Mouse (Mus musculus): ENCODE results near the gene Lamb1. TPM values are rescaled to one million over a fixed set of nuclear protein-coding genes. Genes with fewer than 3 reads are reported as not detected.

The Lamb1 gene
- polyA plus RNA-seq, 1 experiment from 2014 or later, result 31.7 TPM

- 62% methylated on average over 3 of the region's 3 CpGs for WGBS
- DNase-seq (ENCODE audit: low spot score) (no peak), ATAC-seq (ENCODE audit: low FRiP score, low TSS enrichment) (peak; percentile 40; the same call in 1 of the 2 replicates)
- no peak overlapping the region for H3K4me3 ChIP-seq (ENCODE audit: low read depth, low read length)
- H3K4me2 ChIP-seq (replicated peaks; ENCODE audit: low read depth), result no peak overlapping the region
- H3K27me3 ChIP-seq (ENCODE audit: control insufficient read depth, insufficient read depth, low read length), result no peaks in the 10 kb centered on the region
- H3K36me3 ChIP-seq (ENCODE audit: control insufficient read depth, insufficient read depth, low read length), result no peaks in the 10 kb centered on the region
- no peak overlapping the region for H3K27ac ChIP-seq (replicated peaks)
- TF ChIP-seq CTCF (IDR thresholded peaks at IDR 0.05; ENCODE audit: low read depth), result no peak
- no peak for TF ChIP-seq EP300 (optimal IDR thresholded peaks at IDR 0.05)
- peaks cover 5% of the 10 kb centered on the region; the same call in 1 of the 2 replicates for H3K4me1 ChIP-seq (replicated peaks; ENCODE audit: control insufficient read depth, insufficient read depth)
- no peak overlapping the region for H3K9ac ChIP-seq (ENCODE audit: low read length)
- H3K9me3 ChIP-seq (ENCODE audit: control insufficient read depth, low read length), result no peaks in the 10 kb centered on the region
These were observed 25.9 kb upstream of the Lamb1 start for GRCm38 (mm10) chr12:31239031-31239583.

- DNase-seq (ENCODE audit: low spot score) (no peak), ATAC-seq (ENCODE audit: low FRiP score, low TSS enrichment) (no peak)
- TF ChIP-seq CTCF (IDR thresholded peaks at IDR 0.05; ENCODE audit: low read depth), result no peak
- no peak for TF ChIP-seq EP300 (optimal IDR thresholded peaks at IDR 0.05)
- no peak overlapping the region for H3K4me2 ChIP-seq (replicated peaks; ENCODE audit: low read depth)
- no peak overlapping the region for H3K9ac ChIP-seq (ENCODE audit: low read length)
- H3K27ac ChIP-seq (replicated peaks), result no peak overlapping the region
- H3K36me3 ChIP-seq (ENCODE audit: control insufficient read depth, insufficient read depth, low read length), result no peaks in the 10 kb centered on the region
- 62% methylated on average over 4 of the region's 4 CpGs for WGBS
- no peaks in the 10 kb centered on the region for H3K9me3 ChIP-seq (ENCODE audit: control insufficient read depth, low read length)
- H3K4me3 ChIP-seq (ENCODE audit: low read depth, low read length), result no peak overlapping the region
- no peaks in the 10 kb centered on the region for H3K27me3 ChIP-seq (ENCODE audit: control insufficient read depth, insufficient read depth, low read length)
- H3K4me1 ChIP-seq (replicated peaks; ENCODE audit: control insufficient read depth, insufficient read depth), result peaks cover 5% of the 10 kb centered on the region; the same call in 1 of the 2 replicates
These were observed 25.2 kb upstream of the Lamb1 start for GRCm38 (mm10) chr12:31239798-31240197.

GRCm38 (mm10) chr12:31240470-31240869 lies 24.6 kb upstream of the Lamb1 start, which contains the start of gene Gm6993:
Gene Gm6993 (plus strand): TSS chr12:31240770.
- no peak within 1 kb of the TSS for H3K4me3 ChIP-seq (ENCODE audit: low read depth, low read length)
- 85% methylated on average over 5 of the region's 5 CpGs for WGBS
- H3K27ac ChIP-seq (replicated peaks), result no peak within 1 kb of the TSS
- peaks cover 5% of the 10 kb centered on the region; the same call in 1 of the 2 replicates for H3K4me1 ChIP-seq (replicated peaks; ENCODE audit: control insufficient read depth, insufficient read depth)
- TF ChIP-seq CTCF (IDR thresholded peaks at IDR 0.05; ENCODE audit: low read depth) (no peak), EP300 (optimal IDR thresholded peaks at IDR 0.05) (no peak)
- ATAC-seq (ENCODE audit: low FRiP score, low TSS enrichment), result no peak
- no peak within 1 kb of the TSS for H3K4me2 ChIP-seq (replicated peaks; ENCODE audit: low read depth)
- H3K9ac ChIP-seq (ENCODE audit: low read length), result no peak within 1 kb of the TSS
- no peak for DNase-seq (ENCODE audit: low spot score)
- no peaks in the 10 kb centered on the region for H3K9me3 ChIP-seq (ENCODE audit: control insufficient read depth, low read length)
- no peaks in the 10 kb centered on the region for H3K27me3 ChIP-seq (ENCODE audit: control insufficient read depth, insufficient read depth, low read length)
- H3K36me3 ChIP-seq (ENCODE audit: control insufficient read depth, insufficient read depth, low read length), result no peaks in the 10 kb centered on the region

GRCm38 (mm10) chr12:31241595-31242342 lies 23.3 kb upstream of the Lamb1 start:
- 41% methylated on average over 6 of the region's 6 CpGs for WGBS
- Histone ChIP-seq H3K4me1 (replicated peaks; ENCODE audit: control insufficient read depth, insufficient read depth) (peaks cover 1% of the 10 kb centered on the region; the same call in 1 of the 2 replicates), H3K27ac (replicated peaks) (no peak overlapping the region), H3K4me2 (replicated peaks; ENCODE audit: low read depth) (no peak overlapping the region), H3K27me3 (ENCODE audit: control insufficient read depth, insufficient read depth, low read length) (no peaks in the 10 kb centered on the region), H3K9ac (ENCODE audit: low read length) (no peak overlapping the region), H3K36me3 (ENCODE audit: control insufficient read depth, insufficient read depth, low read length) (no peaks in the 10 kb centered on the region), H3K4me3 (ENCODE audit: low read depth, low read length) (no peak overlapping the region), H3K9me3 (ENCODE audit: control insufficient read depth, low read length) (no peaks in the 10 kb centered on the region)
- TF ChIP-seq EP300 (optimal IDR thresholded peaks at IDR 0.05), result no peak
- TF ChIP-seq CTCF (IDR thresholded peaks at IDR 0.05; ENCODE audit: low read depth), result no peak
- DNase-seq (ENCODE audit: low spot score), result no peak
- ATAC-seq (ENCODE audit: low FRiP score, low TSS enrichment), result no peak

- TF ChIP-seq EP300 (optimal IDR thresholded peaks at IDR 0.05) (no peak), CTCF (IDR thresholded peaks at IDR 0.05; ENCODE audit: low read depth) (no peak)
- no peak for DNase-seq (ENCODE audit: low spot score)
- H3K27me3 ChIP-seq (ENCODE audit: control insufficient read depth, insufficient read depth, low read length), result no peaks in the 10 kb centered on the region
- no peak overlapping the region for H3K27ac ChIP-seq (replicated peaks)
- H3K9ac ChIP-seq (ENCODE audit: low read length), result no peak overlapping the region
- H3K4me1 ChIP-seq (replicated peaks; ENCODE audit: control insufficient read depth, insufficient read depth), result 0 out of 2 replicates have a peak, but pooled peaks cover 2% of the 10 kb centered on the region
- ATAC-seq (ENCODE audit: low FRiP score, low TSS enrichment), result no peak
- H3K36me3 ChIP-seq (ENCODE audit: control insufficient read depth, insufficient read depth, low read length), result no peaks in the 10 kb centered on the region
- no peak overlapping the region for H3K4me2 ChIP-seq (replicated peaks; ENCODE audit: low read depth)
- H3K9me3 ChIP-seq (ENCODE audit: control insufficient read depth, low read length), result no peaks in the 10 kb centered on the region
- 69% methylated on average over 2 of the region's 2 CpGs for WGBS
- no peak overlapping the region for H3K4me3 ChIP-seq (ENCODE audit: low read depth, low read length)
These were observed 21.0 kb upstream of the Lamb1 start for GRCm38 (mm10) chr12:31244001-31244400.

GRCm38 (mm10) chr12:31244691-31245090 lies 20.3 kb upstream of the Lamb1 start:
- H3K36me3 ChIP-seq (ENCODE audit: control insufficient read depth, insufficient read depth, low read length), result no peaks in the 10 kb centered on the region
- no peak overlapping the region for H3K4me2 ChIP-seq (replicated peaks; ENCODE audit: low read depth)
- H3K27ac ChIP-seq (replicated peaks), result no peak overlapping the region
- TF ChIP-seq EP300 (optimal IDR thresholded peaks at IDR 0.05) (no peak), CTCF (IDR thresholded peaks at IDR 0.05; ENCODE audit: low read depth) (no peak)
- no peaks in the 10 kb centered on the region for H3K27me3 ChIP-seq (ENCODE audit: control insufficient read depth, insufficient read depth, low read length)
- ATAC-seq (ENCODE audit: low FRiP score, low TSS enrichment) (no peak), DNase-seq (ENCODE audit: low spot score) (no peak)
- no peaks in the 10 kb centered on the region for H3K9me3 ChIP-seq (ENCODE audit: control insufficient read depth, low read length)
- whole genome bisulfite sequencing, result 85% methylated on average over 3 of the region's 3 CpGs
- no peak overlapping the region for H3K4me3 ChIP-seq (ENCODE audit: low read depth, low read length)
- no peak overlapping the region for H3K9ac ChIP-seq (ENCODE audit: low read length)
- H3K4me1 ChIP-seq (replicated peaks; ENCODE audit: control insufficient read depth, insufficient read depth), result 0 out of 2 replicates have a peak, but pooled peaks cover 2% of the 10 kb centered on the region

Data from stomach, postnatal 0 days (tissue).